Mouse (Mus musculus) myocyte (in vitro differentiated cells): ENCODE data around the gene Ssc5d. TPM values are rescaled to one million over a fixed set of nuclear protein-coding genes. Genes with fewer than 3 reads are reported as not detected.

Source experiments
- H3K27me3 ChIP-seq: one replicate; pipeline ENCODE4 v1.6.1; 2011; ENCODE audit not compliant: control insufficient read depth, insufficient read depth, insufficient read length
- H3K36me3 ChIP-seq: one replicate; pipeline ENCODE4 v1.6.1; 2011; ENCODE audit not compliant: control insufficient read depth, insufficient read depth
- H3K4me2 ChIP-seq: one replicate; pipeline ENCODE4 v1.6.1; 2011; ENCODE audit warnings: low read depth, control low read depth
- H3K4me3 ChIP-seq: one replicate; pipeline ENCODE4 v1.5.1; 2011; ENCODE audit warnings: mild to moderate bottlenecking, control low read depth, moderate library complexity
- H3K79me2 ChIP-seq: one replicate; pipeline ENCODE4 v1.6.1; 2011; ENCODE audit not compliant: control insufficient read depth, insufficient read depth
- H3ac ChIP-seq: one replicate; pipeline ENCODE4 v1.6.1; 2011; ENCODE audit not compliant: control insufficient read depth, insufficient read length
- CEBPB ChIP-seq: IDR thresholded peaks from 2 replicates; pipeline ENCODE4 v1.6.1; 2011; ENCODE audit warnings: mild to moderate bottlenecking, moderate library complexity; ENCODE audit not compliant: poor library complexity, insufficient read depth, severe bottlenecking
- E2F4 ChIP-seq: IDR thresholded peaks from one replicate; pipeline ENCODE4 v1.6.1; 2011; ENCODE audit warnings: mild to moderate bottlenecking, control low read depth, moderate library complexity; ENCODE audit not compliant: insufficient read depth
- MAX ChIP-seq: IDR thresholded peaks from one replicate; pipeline ENCODE4 v1.6.1; 2011; ENCODE audit warnings: low read depth, mild to moderate bottlenecking, control low read depth
- MYOD1 ChIP-seq, 3 experiments: IDR thresholded peaks; one replicate each; pipeline ENCODE4 v1.6.1; 2011; ENCODE audit warnings: control low read depth in 2 of 3, low read depth in 2 of 3, mild to moderate bottlenecking in 2 of 3, moderate library complexity in 1 of 3; ENCODE audit not compliant: insufficient read length in 2 of 3, control insufficient read depth in 1 of 3
- MYOG ChIP-seq, 3 experiments: IDR thresholded peaks; one replicate each; pipeline ENCODE4 v1.6.1; 2011; ENCODE audit warnings: control low read depth in 2 of 3, low read depth in 2 of 3, mild to moderate bottlenecking in 2 of 3; ENCODE audit not compliant: insufficient read length in 2 of 3, control insufficient read depth in 1 of 3, insufficient read depth in 1 of 3
- POLR2A ChIP-seq: IDR thresholded peaks from one replicate; pipeline ENCODE4 v1.6.1; 2011; ENCODE audit warnings: low read depth, mild to moderate bottlenecking, control low read depth, moderate library complexity; ENCODE audit not compliant: insufficient read length
- POLR2AphosphoS2 ChIP-seq: IDR thresholded peaks from one replicate; pipeline ENCODE4 v1.6.1; 2011; ENCODE audit warnings: low read depth, control low read depth; ENCODE audit not compliant: insufficient read length
- REST ChIP-seq: IDR thresholded peaks from one replicate; pipeline ENCODE4 v1.6.1; 2011; ENCODE audit warnings: mild to moderate bottlenecking, control low read depth, moderate library complexity; ENCODE audit not compliant: insufficient read depth, insufficient read length
- SRF ChIP-seq: IDR thresholded peaks from one replicate; pipeline ENCODE4 v1.6.1; 2011; ENCODE audit warnings: low read depth; ENCODE audit not compliant: control insufficient read depth, insufficient read length
- TCF12 ChIP-seq: IDR thresholded peaks from one replicate; pipeline ENCODE4 v1.6.1; 2011; ENCODE audit warnings: mild to moderate bottlenecking, control low read depth; ENCODE audit not compliant: poor library complexity, insufficient read depth, severe bottlenecking
- TCF3 ChIP-seq: IDR thresholded peaks from one replicate; pipeline ENCODE4 v1.6.1; 2011; ENCODE audit warnings: low read depth, control low read depth; ENCODE audit not compliant: insufficient read length
- USF1 ChIP-seq: IDR thresholded peaks from one replicate; pipeline ENCODE4 v1.6.1; 2011; ENCODE audit warnings: low read depth, mild to moderate bottlenecking, control low read depth, moderate library complexity
- polyA plus RNA-seq: library from polyadenylated mRNA; unstranded; fragments of >200 nt; fragmentation: generic; extraction: Trizol; gene quantifications from one replicate; pipeline ENCODE4 v1.2.1, GENCODE M21; 2012; ENCODE audit warnings: missing spikeins

Ssc5d gene
- polyA plus RNA-seq, 1 experiment: 13.6 TPM

DNA sequence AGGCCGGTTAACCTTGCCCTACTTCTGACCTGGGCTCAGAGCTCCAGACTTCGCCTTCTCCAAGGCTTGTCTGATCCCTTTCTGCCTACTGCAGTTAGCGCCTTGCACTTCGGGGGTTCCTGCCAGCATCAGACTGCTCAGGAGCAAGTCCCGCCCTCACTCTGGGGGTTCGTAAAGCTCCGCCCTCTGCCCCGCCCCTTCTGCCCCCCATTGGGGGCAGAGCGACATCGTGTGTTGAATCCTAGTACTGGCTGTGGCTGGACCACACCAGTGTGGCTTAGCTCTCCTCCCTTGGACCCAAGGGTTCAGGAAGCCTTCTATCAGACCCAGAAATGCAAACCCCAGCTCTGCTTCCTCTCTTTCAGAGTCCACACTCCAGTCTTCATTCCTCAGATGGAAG lies 38.7 kb downstream of the Ssc5d start, which contains the start of gene Sbk2:
Gene Sbk2, minus strand, starts transcription at position 135 of the 400 bp plus-strand sequence.
- H3K36me3 ChIP-seq: no peaks in the 10 kb centered on the region
- H3K79me2 ChIP-seq: no peaks in the 10 kb centered on the region
- H3K27me3 ChIP-seq: no peaks in the 10 kb centered on the region
- H3K4me2 ChIP-seq: peak within 1 kb of the TSS; percentile 52
- no peak within 1 kb of the TSS for H3ac ChIP-seq
- no peak within 1 kb of the TSS for H3K4me3 ChIP-seq
- TF ChIP-seq POLR2AphosphoS2: no peak
- peak; percentile 15 for TF ChIP-seq POLR2A

DNA sequence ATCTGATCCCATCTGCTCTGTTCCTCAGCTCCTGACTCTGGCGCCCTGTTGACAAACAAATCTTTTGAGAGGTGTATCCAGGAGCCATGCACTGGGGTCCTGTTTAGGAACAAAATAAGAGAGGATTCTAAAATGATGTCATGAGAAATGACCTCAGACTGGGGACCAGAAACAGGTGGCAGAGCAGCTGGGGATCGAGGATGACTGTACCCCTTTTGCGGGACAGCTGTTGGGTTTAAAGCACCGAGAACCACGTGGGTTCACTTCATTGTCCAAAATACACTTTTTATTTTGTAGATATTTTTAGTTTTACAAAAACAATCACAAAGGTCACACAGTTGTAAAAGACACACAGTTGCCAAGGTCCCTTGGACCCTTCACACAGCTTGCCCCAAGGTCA lies 39.4 kb downstream of the Ssc5d start:
- peak overlapping the region; percentile 30 for H3K4me2 ChIP-seq
- no peak overlapping the region for H3ac ChIP-seq
- no peaks in the 10 kb centered on the region for H3K27me3 ChIP-seq
- TF ChIP-seq MAX (no peak), MYOG (IDR thresholded peaks at IDR 0.05; ENCODE audit: control insufficient read depth in 1 of 3, insufficient read depth in 1 of 3, insufficient read length in 2 of 3, low read depth in 2 of 3) (peak; percentile 62 to 86 (median 65)), USF1 (no peak), TCF3 (peak; percentile 76), SRF (no peak), TCF12 (peak; percentile 89), REST (no peak), CEBPB (no peak), MYOD1 (IDR thresholded peaks at IDR 0.05; ENCODE audit: control insufficient read depth in 1 of 3, insufficient read length in 2 of 3, low read depth in 2 of 3) (peak; percentile 8 to 91 (median 88)), POLR2AphosphoS2 (no peak), E2F4 (no peak), POLR2A (no peak)
- H3K36me3 ChIP-seq: no peaks in the 10 kb centered on the region
- H3K79me2 ChIP-seq: no peaks in the 10 kb centered on the region
- no peak overlapping the region for H3K4me3 ChIP-seq

- Histone ChIP-seq H3K79me2 (no peaks in the 10 kb centered on the region), H3K36me3 (no peaks in the 10 kb centered on the region), H3K4me2 (no peak within 1 kb of the TSS), H3K27me3 (no peaks in the 10 kb centered on the region), H3ac (no peak within 1 kb of the TSS), H3K4me3 (no peak within 1 kb of the TSS)
- TF ChIP-seq TCF3 (no peak), REST (no peak), MYOD1 (IDR thresholded peaks at IDR 0.05; ENCODE audit: control insufficient read depth in 1 of 3, insufficient read length in 2 of 3, low read depth in 2 of 3) (no peak), MYOG (IDR thresholded peaks at IDR 0.05; ENCODE audit: control insufficient read depth in 1 of 3, insufficient read depth in 1 of 3, insufficient read length in 2 of 3, low read depth in 2 of 3) (no peak), E2F4 (no peak), CEBPB (no peak)
These were observed 45.5 kb downstream of the Ssc5d start, which contains the start of gene Sbk3 for GRCm38 (mm10) chr7:4971068-4971467. TSS of gene Sbk3 (minus strand) at chr7:4971168.

- no peak overlapping the region for H3K4me2 ChIP-seq
- H3K4me3 ChIP-seq: no peak overlapping the region
- H3K27me3 ChIP-seq: no peaks in the 10 kb centered on the region
- no peak overlapping the region for H3ac ChIP-seq
- no peak for TF ChIP-seq MYOD1 (IDR thresholded peaks at IDR 0.05; ENCODE audit: control insufficient read depth in 1 of 3, insufficient read length in 2 of 3, low read depth in 2 of 3)
- no peak for TF ChIP-seq SRF
- no peak for TF ChIP-seq REST
- no peak for TF ChIP-seq MYOG (IDR thresholded peaks at IDR 0.05; ENCODE audit: control insufficient read depth in 1 of 3, insufficient read depth in 1 of 3, insufficient read length in 2 of 3, low read depth in 2 of 3)
- TF ChIP-seq TCF3: no peak
- TF ChIP-seq E2F4: no peak
- TF ChIP-seq POLR2AphosphoS2: no peak
- TF ChIP-seq MAX: no peak
- no peak for TF ChIP-seq USF1
- H3K79me2 ChIP-seq: no peaks in the 10 kb centered on the region
- no peaks in the 10 kb centered on the region for H3K36me3 ChIP-seq
These were observed 46.1 kb downstream of the Ssc5d start for GRCm38 (mm10) chr7:4971710-4972109.

- no peak overlapping the region for H3K4me3 ChIP-seq
- no peak overlapping the region for H3ac ChIP-seq
- H3K27me3 ChIP-seq: no peaks in the 10 kb centered on the region
- no peaks in the 10 kb centered on the region for H3K36me3 ChIP-seq
- H3K79me2 ChIP-seq: no peaks in the 10 kb centered on the region
- no peak for TF ChIP-seq TCF12
- no peak for TF ChIP-seq MAX
- no peak for TF ChIP-seq CEBPB
- TF ChIP-seq USF1: no peak
- no peak for TF ChIP-seq SRF
- no peak for TF ChIP-seq TCF3
- no peak for TF ChIP-seq REST
- TF ChIP-seq E2F4: no peak
- no peak for TF ChIP-seq MYOD1 (IDR thresholded peaks at IDR 0.05; ENCODE audit: control insufficient read depth in 1 of 3, insufficient read length in 2 of 3, low read depth in 2 of 3)
- peak overlapping the region; percentile 74 for H3K4me2 ChIP-seq
These were observed 46.9 kb downstream of the Ssc5d start for GRCm38 (mm10) chr7:4972321-4973047.
